Mouse (Mus musculus) limb, embryonic 14.5 days (tissue): Measurements from ENCODE around the gene Hs6st1. TPM values are rescaled to one million over a fixed set of nuclear protein-coding genes. Genes with fewer than 3 reads are reported as not detected.
"Not testable (repeated sequence)": the region's sequence is repeated elsewhere in the genome, so short reads cannot be mapped to it uniquely, and the experiment has no call there.

Source experiments
- ATAC-seq: fragments of 200-750 bp; cut with Nextera tagmentation; 2 replicates; pipeline ENCODE4 v1.8.0; 2017; ENCODE audit warnings: low read depth, moderate number of reproducible peaks, moderate TSS enrichment; ENCODE audit not compliant: low FRiP score
- DNase-seq: peaks from one replicate; pipeline ENCODE4 v3.0.0-alpha.2; 2015; ENCODE audit warnings: low spot score
- H3K27ac ChIP-seq: fragments of 300-500 bp; sonication (generic); replicated peaks from 2 replicates; pipeline ENCODE4 v1.5.1; 2014; ENCODE audit warnings: low read depth, mild to moderate bottlenecking, low read length, moderate library complexity, mixed read lengths
- H3K27me3 ChIP-seq: fragments of 300-500 bp; sonication (generic); 2 replicates; pipeline ENCODE4 v1.6.1; 2014; ENCODE audit warnings: low read length, mixed read lengths; ENCODE audit not compliant: control insufficient read depth, insufficient read depth
- H3K36me3 ChIP-seq: fragments of 300-500 bp; sonication (generic); 2 replicates; pipeline ENCODE4 v1.6.1; 2014; ENCODE audit warnings: mild to moderate bottlenecking, low read length, moderate library complexity, mixed read lengths; ENCODE audit not compliant: control insufficient read depth, insufficient read depth
- H3K4me1 ChIP-seq: fragments of 300-500 bp; sonication (generic); 2 replicates; pipeline ENCODE4 v1.6.1; 2014; ENCODE audit warnings: antibody characterized with exemption, low read length, mixed read lengths; ENCODE audit not compliant: control insufficient read depth, insufficient read depth
- H3K4me2 ChIP-seq: fragments of 300-500 bp; sonication (generic); replicated peaks from 2 replicates; pipeline ENCODE4 v1.6.1; 2014; ENCODE audit warnings: low read depth, mild to moderate bottlenecking, low read length, moderate library complexity; ENCODE audit not compliant: severe bottlenecking
- H3K4me3 ChIP-seq: fragments of 300-500 bp; sonication (generic); replicated peaks from 2 replicates; pipeline ENCODE4 v1.5.1; 2014; ENCODE audit warnings: low read length
- H3K9ac ChIP-seq: fragments of 300-500 bp; sonication (generic); 2 replicates; pipeline ENCODE4 v1.6.1; 2014; ENCODE audit warnings: mild to moderate bottlenecking, low read depth, low read length, moderate library complexity; ENCODE audit not compliant: severe bottlenecking
- H3K9me3 ChIP-seq: fragments of 300-500 bp; sonication (generic); 2 replicates; pipeline ENCODE4 v1.6.1; 2016; ENCODE audit warnings: low read length; ENCODE audit not compliant: control insufficient read depth
- POLR2A ChIP-seq: fragments of 200-500 bp; IDR thresholded peaks from 2 replicates; pipeline ENCODE4 v1.8.0; 2012; ENCODE audit warnings: inconsistent platforms, mild to moderate bottlenecking, moderate library complexity, borderline replicate concordance; ENCODE audit not compliant: insufficient read depth, insufficient read length; ENCODE audit errors: extremely low read depth
- WGBS: fragments of 180-500 bp; shearing (Covaris S2); extraction: QIAGEN DNeasy Blood & Tissue Kit; methylation state at CpG from one replicate; pipeline ENCODE4 v1.1.7; 2014; 5-methylcytosine and 5-hydroxymethylcytosine counted together
- polyA plus RNA-seq, 2 experiments: library from polyadenylated mRNA; depleted of rRNA in 1 of 2; stranded (reverse) in 1 of 2; unstranded in 1 of 2; fragments of >200 nt; fragmentation: Nextera tagmentation in 1 of 2; extraction: Ambion mirVana in 1 of 2; gene quantifications; 2 replicates each; pipeline versions ENCODE4 v1.2.1 to v1.2.3; 2012 to 2014

Gene Hs6st1
- polyA plus RNA-seq, 2 experiments = 14.9 to 50.5 TPM

DNA sequence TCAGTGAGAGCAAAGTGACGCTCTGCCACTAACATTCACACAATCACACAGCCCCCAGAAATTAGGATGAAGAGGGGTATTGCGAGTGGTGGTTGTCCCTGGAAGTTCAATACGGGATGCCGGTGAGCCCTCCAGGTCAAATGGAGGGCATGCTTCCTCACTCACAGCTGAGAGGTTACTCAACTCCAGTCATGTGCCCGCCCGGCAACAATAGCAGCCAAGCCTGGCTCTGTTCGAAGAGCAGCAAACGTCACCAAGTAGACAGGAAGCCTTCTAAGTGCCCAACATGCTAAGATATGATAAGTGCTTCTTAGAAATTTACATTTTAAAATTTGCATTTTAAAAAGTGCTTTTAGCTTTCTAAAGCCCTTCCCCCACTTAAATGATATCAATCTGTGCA, 29.4 kb upstream of the Hs6st1 start:
- Histone ChIP-seq H3K36me3 (no peaks in the 10 kb centered on the region), H3K9me3 (no peaks in the 10 kb centered on the region), H3K4me3 (no peak overlapping the region), H3K4me1 (no peaks in the 10 kb centered on the region), H3K27me3 (no peaks in the 10 kb centered on the region), H3K27ac (no peak overlapping the region), H3K9ac (no peak overlapping the region), H3K4me2 (no peak overlapping the region)
- DNase-seq = no peak
- no peak for ATAC-seq
- no peak for TF ChIP-seq POLR2A
- WGBS = 85% methylated on average over 8 of the region's 8 CpGs

DNA sequence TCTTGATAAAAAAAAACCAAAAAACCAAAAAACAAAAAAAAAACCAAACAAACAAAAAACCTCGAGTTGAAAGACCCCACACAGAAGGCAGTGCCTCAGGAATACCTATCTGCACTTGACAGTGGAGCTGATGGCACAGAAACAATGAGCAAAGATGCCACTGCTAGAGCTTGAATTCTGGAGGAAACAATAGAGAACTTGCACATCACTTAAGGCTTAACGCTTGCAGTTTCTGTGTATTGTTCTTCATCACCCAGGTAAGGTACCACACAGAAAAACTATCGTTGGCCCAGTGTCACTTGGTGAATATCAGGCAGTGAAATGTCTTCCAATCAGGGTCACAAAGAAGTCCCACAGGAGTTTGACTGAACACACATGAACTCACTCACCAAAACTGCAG, 26.1 kb upstream of the Hs6st1 start:
- H3K36me3 ChIP-seq = no peaks in the 10 kb centered on the region
- H3K9me3 ChIP-seq = no peaks in the 10 kb centered on the region
- DNase-seq (no peak), ATAC-seq (no peak)
- no peak overlapping the region for H3K4me2 ChIP-seq
- 81% methylated on average over 3 of the region's 3 CpGs for WGBS
- no peak overlapping the region for H3K4me3 ChIP-seq
- H3K27me3 ChIP-seq = no peaks in the 10 kb centered on the region
- H3K27ac ChIP-seq = no peak overlapping the region
- no peak for TF ChIP-seq POLR2A
- H3K9ac ChIP-seq = no peak overlapping the region
- H3K4me1 ChIP-seq = no peaks in the 10 kb centered on the region

DNA sequence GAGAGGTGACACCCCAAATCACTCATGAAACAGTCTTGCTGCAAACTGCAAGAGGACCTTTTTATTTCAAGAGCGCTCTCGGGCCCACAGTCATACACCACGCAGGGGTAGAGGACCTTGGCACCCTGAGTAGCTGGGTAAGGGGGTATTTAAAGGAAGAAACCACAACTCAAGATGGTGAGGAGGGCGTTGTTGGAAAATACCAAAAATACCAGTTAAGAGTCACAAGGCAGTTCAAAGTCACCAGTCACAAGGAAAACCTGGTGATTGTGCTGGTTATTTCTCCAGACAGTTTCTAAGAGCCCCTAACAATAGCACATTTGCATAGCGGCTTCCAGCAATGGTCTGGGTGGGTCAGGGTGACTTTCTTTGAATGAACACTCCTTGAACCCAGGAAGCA, 24.4 kb upstream of the Hs6st1 start:
- ATAC-seq, H3K9ac ChIP-seq, H3K4me2 ChIP-seq, H3K4me3 ChIP-seq, H3K27me3 ChIP-seq, H3K36me3 ChIP-seq, H3K9me3 ChIP-seq, H3K4me1 ChIP-seq, DNase-seq, H3K27ac ChIP-seq: not testable (repeated sequence)
- 93% methylated on average over 4 of the region's 5 CpGs for WGBS

DNA sequence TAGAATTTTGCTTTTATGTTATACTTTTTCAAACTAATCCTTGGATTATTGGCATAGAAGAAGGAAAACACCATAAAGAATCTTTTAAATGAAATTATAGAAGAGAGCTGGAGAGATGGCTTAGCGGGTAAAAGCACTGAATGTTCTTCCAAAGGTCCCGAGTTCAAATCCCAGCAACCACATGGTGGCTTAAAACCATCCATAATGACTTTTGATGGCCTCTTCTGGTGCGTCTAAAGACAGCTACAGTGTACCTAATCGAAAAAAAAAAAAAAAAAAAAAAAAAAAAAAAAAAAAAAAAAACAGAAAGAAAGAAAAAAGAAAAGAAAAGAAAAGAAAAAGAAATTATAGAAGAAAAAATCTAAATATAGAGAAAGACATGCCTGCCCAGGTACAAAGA, 23.9 kb upstream of the Hs6st1 start:
- Histone ChIP-seq H3K4me2 (no peak overlapping the region), H3K36me3 (no peaks in the 10 kb centered on the region), H3K27ac (no peak overlapping the region), H3K4me3 (no peak overlapping the region), H3K27me3 (no peaks in the 10 kb centered on the region), H3K9ac (no peak overlapping the region), H3K4me1 (no peaks in the 10 kb centered on the region), H3K9me3 (no peaks in the 10 kb centered on the region)
- 88% methylated on average over 4 of the region's 4 CpGs for WGBS
- DNase-seq = no peak
- no peak for ATAC-seq
- TF ChIP-seq POLR2A = no peak

DNA sequence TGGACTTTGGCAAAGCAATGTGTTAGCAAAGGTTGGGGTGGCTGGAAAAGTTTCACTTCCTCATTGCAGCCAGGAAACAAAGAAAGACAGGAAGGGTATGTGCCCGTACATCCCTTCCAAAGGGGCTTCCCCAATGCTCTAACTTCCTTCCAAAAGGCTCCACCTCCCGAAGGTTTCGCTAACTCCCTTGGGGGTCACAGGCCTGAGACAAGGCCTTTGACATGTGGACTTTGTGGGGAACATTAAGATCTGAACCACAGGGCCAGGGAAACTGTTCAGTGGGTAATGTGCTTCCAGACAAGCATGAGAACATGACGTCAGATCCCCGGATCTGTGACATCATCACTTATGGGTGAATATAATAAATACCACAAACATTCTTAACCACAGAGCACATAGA, 15.5 kb upstream of the Hs6st1 start:
- no peaks in the 10 kb centered on the region for H3K36me3 ChIP-seq
- H3K9ac ChIP-seq = no peak overlapping the region
- no peak for ATAC-seq
- H3K27me3 ChIP-seq = no peaks in the 10 kb centered on the region
- WGBS = 93% methylated on average over 5 of the region's 5 CpGs
- no peaks in the 10 kb centered on the region for H3K9me3 ChIP-seq
- no peaks in the 10 kb centered on the region for H3K4me1 ChIP-seq
- no peak overlapping the region for H3K4me2 ChIP-seq
- no peak for TF ChIP-seq POLR2A
- H3K4me3 ChIP-seq = no peak overlapping the region
- no peak for DNase-seq
- H3K27ac ChIP-seq = no peak overlapping the region

DNA sequence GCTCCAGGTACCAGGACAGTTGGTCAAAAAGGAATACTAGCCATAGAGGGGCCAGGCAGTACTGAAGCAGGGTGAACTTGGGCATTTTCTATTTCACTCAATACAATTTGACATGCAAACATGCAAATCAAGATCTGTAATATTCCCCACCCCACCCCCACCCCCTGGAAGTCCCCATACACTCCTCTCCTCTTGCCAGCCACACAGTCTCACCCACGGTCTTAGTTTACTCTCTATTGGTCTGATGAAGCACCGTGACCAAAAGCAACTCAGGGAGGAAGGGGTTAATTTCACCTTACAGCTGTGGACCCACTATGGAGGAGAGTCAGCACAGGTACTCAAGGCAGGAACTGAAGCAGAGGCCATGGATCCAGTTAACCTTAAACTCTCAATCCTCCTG, 14.6 kb upstream of the Hs6st1 start:
- no peak for DNase-seq
- H3K27ac ChIP-seq = no peak overlapping the region
- H3K27me3 ChIP-seq = no peaks in the 10 kb centered on the region
- H3K9me3 ChIP-seq = no peaks in the 10 kb centered on the region
- no peaks in the 10 kb centered on the region for H3K36me3 ChIP-seq
- WGBS = 89% methylated on average over 2 of the region's 2 CpGs
- TF ChIP-seq POLR2A = no peak
- no peak overlapping the region for H3K4me2 ChIP-seq
- no peak for ATAC-seq
- H3K9ac ChIP-seq = no peak overlapping the region
- no peak overlapping the region for H3K4me3 ChIP-seq
- no peaks in the 10 kb centered on the region for H3K4me1 ChIP-seq
